28 mouse cellular contexts compared by ENCODE assay signal in the genomic region with DNA sequence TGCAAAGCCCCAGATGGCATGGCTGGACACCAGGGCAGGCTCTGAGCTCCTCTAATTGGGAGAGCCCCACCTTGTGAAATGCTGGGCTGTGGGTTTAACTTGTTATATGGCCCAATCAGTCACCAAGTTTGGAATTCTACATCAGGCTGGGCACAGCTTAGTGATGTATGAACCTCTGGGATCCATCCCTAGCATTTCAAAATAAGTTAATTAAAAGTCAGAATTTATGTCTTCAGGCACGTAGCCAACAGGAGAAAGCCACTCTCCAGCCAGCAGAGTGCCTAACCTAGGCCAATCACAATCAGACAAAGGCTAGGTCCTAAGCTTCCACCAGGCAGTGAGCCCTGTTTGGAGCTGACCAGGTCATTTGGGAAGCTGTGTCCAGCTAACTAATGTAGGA. TPM values are rescaled to one million over a fixed set of nuclear protein-coding genes. Genes with fewer than 3 reads are reported as not detected.
DNase-seq lines count a peak whose midpoint lies in the region; ATAC-seq and TF ChIP-seq lines count a peak whose summit lies in the region.
"Had no signal": no experiment of that assay in that cellular context is flagged by ENCODE, and none has a peak within 500 bp of the region (broad histone marks: within the 10 kb centered on the region; RNA-seq: fewer than 3 reads in every experiment).

No protein-coding gene starts in this region.

- H3K4me2 ChIP-seq in heart, embryonic 15.5 days = no peak overlapping the region
- H3K4me2 ChIP-seq in liver, embryonic 11.5 days = peak overlapping the region; percentile 34; the same call in 1 of the 2 replicates
- peak overlapping the region; percentile 90 for H3K4me2 ChIP-seq in liver, embryonic 13.5 days
- H3K4me2 ChIP-seq in stomach, postnatal 0 days (replicated peaks; ENCODE audit: low read depth) = no peak overlapping the region
- H3K4me2 ChIP-seq: heart, embryonic 13.5 days; hindbrain, embryonic 14.5 days; kidney, embryonic 15.5 days; midbrain, embryonic 12.5 days; stomach, embryonic 15.5 days had no signal

- no peak overlapping the region for H3K4me3 ChIP-seq in heart, embryonic 15.5 days
- H3K4me3 ChIP-seq in liver, embryonic 11.5 days (ENCODE audit: low read depth, low read length) = no peak overlapping the region
- peak overlapping the region; percentile 15; the same call in 1 of the 2 replicates for H3K4me3 ChIP-seq in liver, embryonic 13.5 days (replicated peaks)
- no peak overlapping the region for H3K4me3 ChIP-seq in stomach, postnatal 0 days (ENCODE audit: low read depth, low read length)
- H3K4me3 ChIP-seq: heart, adult 2 months; heart, embryonic 13.5 days; kidney, embryonic 15.5 days; left cerebral cortex, adult 2 months; midbrain, embryonic 12.5 days; stomach, embryonic 15.5 days had no signal

- H3K36me3 ChIP-seq in heart, embryonic 15.5 days = no peaks in the 10 kb centered on the region; the same call in 1 of the 2 replicates
- H3K36me3 ChIP-seq in liver, embryonic 11.5 days (ENCODE audit: control insufficient read depth, insufficient read depth, low read length) = peaks cover 11% of the 10 kb centered on the region
- peaks cover 30% of the 10 kb centered on the region for H3K36me3 ChIP-seq in liver, embryonic 13.5 days
- H3K36me3 ChIP-seq in stomach, postnatal 0 days (ENCODE audit: control insufficient read depth, insufficient read depth, low read length) = no peaks in the 10 kb centered on the region

- H3K27ac ChIP-seq in heart, embryonic 15.5 days = no peak overlapping the region
- peak overlapping the region; percentile 64; the same call in 1 of the 2 replicates for H3K27ac ChIP-seq in liver, embryonic 11.5 days (ENCODE audit: low read depth, low read length)
- peak overlapping the region; percentile 92 for H3K27ac ChIP-seq in liver, embryonic 13.5 days
- peak overlapping the region; percentile 76; the same call in 1 of the 2 replicates for H3K27ac ChIP-seq in stomach, postnatal 0 days (replicated peaks)
- H3K27ac ChIP-seq: heart, adult 2 months; heart, embryonic 13.5 days; hindbrain, embryonic 14.5 days; kidney, embryonic 15.5 days; left cerebral cortex, adult 2 months; midbrain, embryonic 12.5 days; stomach, embryonic 15.5 days had no signal

- 85% methylated on average over 1 of the region's 1 CpGs for WGBS in heart, embryonic 15.5 days
- 88% methylated on average over 1 of the region's 1 CpGs for WGBS in liver, embryonic 11.5 days
- WGBS in liver, embryonic 13.5 days (ENCODE audit: insufficient replicate concordance) = 74% methylated on average over 1 of the region's 1 CpGs
- 83% methylated on average over 1 of the region's 1 CpGs for WGBS in stomach, postnatal 0 days

- no peak for TF ChIP-seq EP300 in stomach, postnatal 0 days (optimal IDR thresholded peaks at IDR 0.05)

- intact Hi-C loops in heart, postnatal 10 days (cut with DNase I) = no loop called here

- DNase-seq in heart, postnatal 10 days = no peak
- DNase-seq in liver, embryonic 11.5 days (ENCODE audit: low spot score) = no peak
- DNase-seq in liver = no peak
- DNase-seq in liver, embryonic 13.5 days = no peak
- DNase-seq in stomach, postnatal 0 days (ENCODE audit: low spot score) = no peak
- DNase-seq in right cerebral cortex, adult 2 months (ENCODE audit: low spot score in 2 of 2) = no peak
- DNase-seq in urinary bladder, postnatal 10 days (ENCODE audit: low spot score) = no peak
- DNase-seq: adrenal gland, adult 8-10 months; cerebellum, adult 18-20 months; cerebellum, postnatal 14 days; gastrocnemius, postnatal 25 days; heart, adult 2 months; heart, postnatal 36 days; left cerebral cortex, postnatal 4 days; lung, adult 18-20 months; lung, postnatal 14 days; retina, postnatal 1 day; right cerebral cortex, postnatal 4 days; thymus, adult 2 months; thymus, postnatal 4 days had no signal

- peaks cover 59% of the 10 kb centered on the region for H3K4me1 ChIP-seq in heart, embryonic 15.5 days (replicated peaks)
- H3K4me1 ChIP-seq in liver, embryonic 11.5 days (replicated peaks; ENCODE audit: control insufficient read depth, insufficient read depth, low read length) = peaks cover 57% of the 10 kb centered on the region
- H3K4me1 ChIP-seq in liver, embryonic 13.5 days (replicated peaks) = peaks cover 88% of the 10 kb centered on the region
- H3K4me1 ChIP-seq in stomach, postnatal 0 days (replicated peaks; ENCODE audit: control insufficient read depth, insufficient read depth) = peaks cover 5% of the 10 kb centered on the region

- ATAC-seq in heart, embryonic 15.5 days (replicated peaks; ENCODE audit: insufficient number of reproducible peaks, insufficient read depth, low FRiP score, low read depth) = no peak
- no peak for ATAC-seq in liver, embryonic 11.5 days (replicated peaks; ENCODE audit: low FRiP score)
- ATAC-seq in liver, embryonic 13.5 days (ENCODE audit: low read depth) = no peak
- ATAC-seq in stomach, postnatal 0 days (ENCODE audit: low FRiP score, low TSS enrichment) = no peak
- ATAC-seq: inflammation-experienced regulatory T-cells, adult 6 months had no signal

- TF ChIP-seq CTCF in stomach, postnatal 0 days (IDR thresholded peaks at IDR 0.05; ENCODE audit: low read depth) = no peak

- H3K27me3 ChIP-seq in heart, embryonic 15.5 days = no peaks in the 10 kb centered on the region
- H3K27me3 ChIP-seq in liver, embryonic 11.5 days (replicated peaks; ENCODE audit: control insufficient read depth, insufficient read depth, low read length) = no peaks in the 10 kb centered on the region
- no peaks in the 10 kb centered on the region for H3K27me3 ChIP-seq in liver, embryonic 13.5 days
- no peaks in the 10 kb centered on the region for H3K27me3 ChIP-seq in stomach, postnatal 0 days (ENCODE audit: control insufficient read depth, insufficient read depth, low read length)
- H3K27me3 ChIP-seq: heart, embryonic 13.5 days; kidney, embryonic 15.5 days; stomach, embryonic 15.5 days had no signal

- 0 out of 2 replicates have a peak overlapping the region, but pooled peaks have one; percentile 1 for H3K9ac ChIP-seq in heart, embryonic 15.5 days
- peak overlapping the region; percentile 8; the same call in 1 of the 2 replicates for H3K9ac ChIP-seq in liver, embryonic 11.5 days (ENCODE audit: low read depth, low read length)
- peak overlapping the region; percentile 52 for H3K9ac ChIP-seq in liver, embryonic 13.5 days
- no peak overlapping the region for H3K9ac ChIP-seq in stomach, postnatal 0 days (ENCODE audit: low read length)
- H3K9ac ChIP-seq: heart, embryonic 13.5 days; hindbrain, embryonic 14.5 days; kidney, embryonic 15.5 days; midbrain, embryonic 12.5 days; stomach, embryonic 15.5 days had no signal

- H3K9me3 ChIP-seq in heart, embryonic 15.5 days (replicated peaks) = no peaks in the 10 kb centered on the region
- H3K9me3 ChIP-seq in liver, embryonic 11.5 days (ENCODE audit: control insufficient read depth, low read length) = no peaks in the 10 kb centered on the region
- no peaks in the 10 kb centered on the region for H3K9me3 ChIP-seq in liver, embryonic 13.5 days (replicated peaks)
- H3K9me3 ChIP-seq in stomach, postnatal 0 days (ENCODE audit: control insufficient read depth, low read length) = no peaks in the 10 kb centered on the region
- H3K9me3 ChIP-seq: heart, embryonic 13.5 days; kidney, embryonic 15.5 days; midbrain, embryonic 12.5 days; stomach, embryonic 15.5 days had no signal

RNA-seq across cellular contexts. Expression of a gene that starts 5.7 kb away (rescaled TPM):
- 36.5 and 61.1 TPM in 2 replicates for polyA plus RNA-seq in heart, embryonic 15.5 days (2015; fragmentation: Nextera tagmentation; extraction: Ambion mirVana)
- total RNA-seq in heart, postnatal 10 days (2021) = 10 to 100 TPM; 40.2 to 42.6 TPM
- polyA plus RNA-seq in liver, embryonic 11.5 days (2014; fragmentation: Nextera tagmentation; extraction: Ambion mirVana) = 78.2 and 78.7 TPM in 2 replicates
- polyA plus RNA-seq in liver, embryonic 13.5 days (2015; fragmentation: Nextera tagmentation; extraction: Ambion mirVana) = 42.2 and 44.1 TPM in 2 replicates
- polyA plus RNA-seq in stomach, postnatal 0 days (2015; fragmentation: Nextera tagmentation; extraction: Ambion mirVana) = 44.7 and 47.9 TPM in 2 replicates

Comparison
In these comparisons a context has a peak if more than half of its experiments do, and no peak if none do; other contexts are left out.
1. H3K4me2 ChIP-seq: peak in liver, embryonic 11.5 days (single experiment) and liver, embryonic 13.5 days (single experiment); none in heart, embryonic 15.5 days (single experiment) and stomach, postnatal 0 days (single experiment).